Mouse (Mus musculus): ENCODE results near the gene Snx18. TPM values are rescaled to one million over a fixed set of nuclear protein-coding genes. Genes with fewer than 3 reads are reported as not detected.

The Snx18 gene
- total RNA-seq, 4 experiments from 2014 or later: 21.5 to 24.6 (median 22.9) TPM

- no peak for DNase-seq (ENCODE audit: low spot score in 2 of 2)
Measured at GRCm38 (mm10) chr13:113566951-113567350, 51.4 kb downstream of the Snx18 start.

GRCm38 (mm10) chr13:113566411-113566810, 52.0 kb downstream of the Snx18 start:
- no peak for DNase-seq (ENCODE audit: low spot score in 2 of 2)

- no peak for DNase-seq (ENCODE audit: low spot score in 2 of 2)
Measured at GRCm38 (mm10) chr13:113559646-113560045, 58.7 kb downstream of the Snx18 start.

- no peak for DNase-seq (ENCODE audit: low spot score in 2 of 2)
Measured at GRCm38 (mm10) chr13:113556538-113556937, 61.8 kb downstream of the Snx18 start.

- no peak for DNase-seq (ENCODE audit: low spot score in 2 of 2)
Measured at GRCm38 (mm10) chr13:113555226-113555625, 63.1 kb downstream of the Snx18 start.

GRCm38 (mm10) chr13:113553603-113554230, 64.6 kb downstream of the Snx18 start:
- no peak for DNase-seq (ENCODE audit: low spot score in 2 of 2)

- DNase-seq (ENCODE audit: low spot score in 2 of 2): no peak
Measured at GRCm38 (mm10) chr13:113552341-113552740, 66.0 kb downstream of the Snx18 start.

- no peak for DNase-seq (ENCODE audit: low spot score in 2 of 2)
Measured at GRCm38 (mm10) chr13:113550866-113551565, 67.3 kb downstream of the Snx18 start.

- DNase-seq (ENCODE audit: low spot score in 2 of 2): no peak
Measured at GRCm38 (mm10) chr13:113549021-113549420, 69.3 kb downstream of the Snx18 start.

GRCm38 (mm10) chr13:113547807-113548426, 70.4 kb downstream of the Snx18 start:
- no peak for DNase-seq (ENCODE audit: low spot score in 2 of 2)

- no peak for DNase-seq (ENCODE audit: low spot score in 2 of 2)
Measured at GRCm38 (mm10) chr13:113542374-113542773, 76.0 kb downstream of the Snx18 start.

Other genes with a start within 250 kb of the Snx18 start
- gene Hspb3, start 45.1 kb upstream of the Snx18 start, total RNA-seq (2022): 1 to 10 TPM; 3.5 to 6.1 (median 5.2) TPM
- gene Arl15, start 175.9 kb upstream of the Snx18 start, total RNA-seq (2022): 10 to 100 TPM; 29.9 to 36.1 (median 33.4) TPM

Measured in left cerebral cortex, adult 8-10 months (tissue).